Mouse (Mus musculus): Measurements from ENCODE around the gene Zfp507.

- no peak for TF ChIP-seq CTCF (IDR thresholded peaks at IDR 0.05; ENCODE audit: low read depth)
- no peak for TF ChIP-seq EP300 (optimal IDR thresholded peaks at IDR 0.05)
Measured at GRCm38 (mm10) chr7:35754886-35755168, 48.0 kb downstream of the Zfp507 start.
